Mouse (Mus musculus) lung, embryonic 16.5 days (tissue): ENCODE measurements around the gene Irf2bp1. TPM values are rescaled to one million over a fixed set of nuclear protein-coding genes. Genes with fewer than 3 reads are reported as not detected.

Experiments used
- ATAC-seq: fragments of 200-750 bp; cut with Nextera tagmentation; 2 replicates; pipeline ENCODE4 v1.8.0; 2017; ENCODE audit warnings: low read depth, mild to moderate bottlenecking, moderate library complexity
- H3K27ac ChIP-seq: fragments of 300-500 bp; sonication (generic); 2 replicates; pipeline ENCODE4 v1.5.1; 2014; ENCODE audit warnings: mild to moderate bottlenecking, control low read depth, low read length
- H3K27me3 ChIP-seq: fragments of 300-500 bp; sonication (generic); 2 replicates; pipeline ENCODE4 v1.6.1; 2014; ENCODE audit warnings: low read depth, low read length, mixed read lengths; ENCODE audit not compliant: control insufficient read depth, insufficient read depth
- H3K36me3 ChIP-seq: fragments of 300-500 bp; sonication (generic); 2 replicates; pipeline ENCODE4 v1.6.1; 2014; ENCODE audit warnings: low read length; ENCODE audit not compliant: control insufficient read depth, insufficient read depth
- H3K4me1 ChIP-seq: fragments of 300-500 bp; sonication (generic); replicated peaks from 2 replicates; pipeline ENCODE4 v1.6.1; 2014; ENCODE audit warnings: low read length, mixed read lengths; ENCODE audit not compliant: control insufficient read depth, insufficient read depth
- H3K4me2 ChIP-seq: fragments of 300-500 bp; sonication (generic); 2 replicates; pipeline ENCODE4 v1.6.1; 2014; ENCODE audit warnings: low read depth, low read length, control low read depth
- H3K4me3 ChIP-seq: fragments of 300-500 bp; sonication (generic); 2 replicates; pipeline ENCODE4 v1.5.1; 2014; ENCODE audit warnings: mild to moderate bottlenecking, low read length, control low read depth
- H3K9ac ChIP-seq: fragments of 300-500 bp; sonication (generic); 2 replicates; pipeline ENCODE4 v1.6.1; 2014; ENCODE audit warnings: low read length, control low read depth
- H3K9me3 ChIP-seq: fragments of 300-500 bp; sonication (generic); 2 replicates; pipeline ENCODE4 v1.6.1; 2016; ENCODE audit warnings: low read length; ENCODE audit not compliant: control insufficient read depth
- WGBS: fragments of 180-500 bp; shearing (Covaris S2); extraction: QIAGEN DNeasy Blood & Tissue Kit; methylation state at CpG from one replicate; pipeline ENCODE4 v1.1.7; 2014; 5-methylcytosine and 5-hydroxymethylcytosine counted together
- polyA plus RNA-seq: library from polyadenylated mRNA; unstranded; fragments of >200 nt; fragmentation: Nextera tagmentation; extraction: Ambion mirVana; gene quantifications from 2 replicates; pipeline ENCODE4 v1.2.1, GENCODE M21; 2015

Irf2bp1 gene
- polyA plus RNA-seq, 1 experiment from 2014 or later, result 16.0 TPM

DNA sequence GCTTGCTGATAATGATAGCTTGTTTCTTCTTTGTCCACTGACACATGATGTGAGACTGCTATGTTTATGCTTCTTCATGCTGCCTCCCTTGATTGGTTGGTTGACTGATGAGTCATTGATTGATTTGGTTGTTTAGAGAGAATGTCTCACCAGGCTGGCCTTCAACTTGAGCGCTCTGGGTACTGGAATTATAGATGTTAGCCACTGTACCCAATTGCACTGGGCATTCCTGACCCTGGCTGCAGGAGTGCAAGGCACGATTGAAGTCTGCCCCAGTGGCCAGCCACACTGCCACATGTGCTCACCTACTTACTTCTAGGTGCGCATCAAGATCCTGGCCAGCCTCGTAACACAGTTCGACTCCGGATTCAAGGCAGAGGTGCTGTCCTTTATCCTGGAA, 40.8 kb downstream of the Irf2bp1 start:
- H3K27ac ChIP-seq, result no peak overlapping the region
- H3K4me3 ChIP-seq, result no peak overlapping the region
- no peaks in the 10 kb centered on the region for H3K9me3 ChIP-seq
- no peaks in the 10 kb centered on the region for H3K27me3 ChIP-seq
- no peaks in the 10 kb centered on the region for H3K4me1 ChIP-seq
- H3K36me3 ChIP-seq, result peaks cover 72% of the 10 kb centered on the region
- no peak overlapping the region for H3K4me2 ChIP-seq
- H3K9ac ChIP-seq, result no peak overlapping the region
- no peak for ATAC-seq
- WGBS, result 92% methylated on average over 6 of the region's 6 CpGs

- H3K36me3 ChIP-seq, result peaks cover 64% of the 10 kb centered on the region
- WGBS, result 86% methylated on average over 11 of the region's 11 CpGs
- no peaks in the 10 kb centered on the region for H3K4me1 ChIP-seq
- ATAC-seq, result no peak
- H3K27ac ChIP-seq, result no peak overlapping the region
- no peak overlapping the region for H3K4me2 ChIP-seq
- no peak overlapping the region for H3K4me3 ChIP-seq
- H3K27me3 ChIP-seq, result no peaks in the 10 kb centered on the region
- H3K9me3 ChIP-seq, result no peaks in the 10 kb centered on the region
- no peak overlapping the region for H3K9ac ChIP-seq
These were observed 42.6 kb downstream of the Irf2bp1 start for GRCm38 (mm10) chr7:19046286-19047069.

DNA sequence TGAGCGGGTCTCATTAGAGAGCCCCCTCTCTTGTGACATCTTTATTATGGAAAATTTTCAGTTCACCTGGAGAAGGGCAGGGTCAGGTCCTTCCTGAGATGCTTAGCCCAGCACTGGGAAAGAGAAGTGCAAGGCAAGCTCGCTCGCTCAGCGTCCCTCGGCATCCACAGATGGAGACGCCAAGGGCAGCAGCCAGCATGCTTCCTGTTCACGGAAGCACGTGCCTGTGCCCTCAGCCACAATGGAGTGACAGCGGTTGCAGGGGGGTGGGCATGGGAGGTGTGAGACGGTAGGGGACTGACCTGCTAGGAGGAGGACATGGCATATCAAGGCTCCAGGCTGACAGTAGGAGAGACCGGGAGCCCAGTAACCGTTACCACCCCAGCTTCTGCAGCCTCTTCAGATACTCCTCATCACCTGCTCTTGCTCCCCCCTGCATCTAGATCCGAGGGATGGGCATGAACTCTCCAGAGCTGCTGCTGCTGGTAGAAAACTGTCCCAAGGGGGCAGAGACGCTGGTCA, 44.2 kb downstream of the Irf2bp1 start:
- 86% methylated on average over 14 of the region's 14 CpGs for WGBS
- no peaks in the 10 kb centered on the region for H3K9me3 ChIP-seq
- peaks cover 54% of the 10 kb centered on the region for H3K36me3 ChIP-seq
- no peak overlapping the region for H3K4me3 ChIP-seq
- no peak overlapping the region for H3K9ac ChIP-seq
- H3K27me3 ChIP-seq, result no peaks in the 10 kb centered on the region
- no peak overlapping the region for H3K4me2 ChIP-seq
- no peak for ATAC-seq
- H3K27ac ChIP-seq, result no peak overlapping the region
- H3K4me1 ChIP-seq, result no peaks in the 10 kb centered on the region

DNA sequence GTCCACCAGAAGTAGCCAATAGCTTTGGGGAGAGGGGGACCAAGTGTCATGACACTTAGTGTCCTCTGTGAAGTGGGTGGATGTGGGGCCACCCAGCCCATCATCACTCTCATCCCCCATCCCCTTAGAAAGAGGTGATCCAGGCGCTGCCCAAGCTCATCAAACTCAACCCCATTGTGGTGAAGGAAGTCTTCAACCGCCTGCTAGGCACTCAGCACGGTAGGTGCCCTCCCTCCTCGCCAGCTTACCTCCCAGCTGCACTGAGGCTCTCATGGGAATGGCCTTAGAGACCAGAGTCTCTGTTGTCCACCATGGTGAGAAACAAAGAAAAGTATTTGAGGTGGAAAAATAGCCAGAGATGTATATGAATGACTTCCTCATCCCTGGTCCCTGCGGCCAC, 45.4 kb downstream of the Irf2bp1 start:
- H3K9me3 ChIP-seq, result no peaks in the 10 kb centered on the region
- no peaks in the 10 kb centered on the region for H3K4me1 ChIP-seq
- WGBS, result 86% methylated on average over 5 of the region's 5 CpGs
- ATAC-seq, result no peak
- no peak overlapping the region for H3K4me3 ChIP-seq
- H3K36me3 ChIP-seq, result peaks cover 50% of the 10 kb centered on the region
- no peak overlapping the region for H3K27ac ChIP-seq
- no peak overlapping the region for H3K9ac ChIP-seq
- H3K27me3 ChIP-seq, result no peaks in the 10 kb centered on the region
- H3K4me2 ChIP-seq, result no peak overlapping the region

DNA sequence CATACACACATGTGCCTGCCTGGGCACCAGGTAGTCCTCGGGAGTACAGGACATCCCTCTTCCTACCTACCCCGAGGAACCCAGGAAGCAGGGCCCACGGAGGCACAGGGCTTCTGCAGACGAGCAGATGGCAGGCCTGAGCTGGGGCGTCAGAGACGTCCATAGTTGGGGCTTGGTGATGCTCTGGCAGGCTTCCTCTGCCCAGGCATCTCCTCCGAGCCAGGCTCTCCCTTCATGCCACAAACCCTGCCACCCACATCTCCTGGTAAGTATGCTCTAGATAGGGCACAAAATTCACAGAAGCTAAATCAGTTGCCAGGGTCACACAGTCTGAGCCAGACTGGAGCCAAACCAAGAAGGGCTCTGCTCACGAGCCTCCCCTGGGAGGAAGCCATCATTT, 46.3 kb downstream of the Irf2bp1 start:
- Histone ChIP-seq H3K27ac (no peak overlapping the region), H3K4me1 (no peaks in the 10 kb centered on the region), H3K9me3 (no peaks in the 10 kb centered on the region), H3K4me3 (no peak overlapping the region), H3K9ac (no peak overlapping the region), H3K4me2 (no peak overlapping the region), H3K36me3 (peaks cover 45% of the 10 kb centered on the region), H3K27me3 (no peaks in the 10 kb centered on the region)
- WGBS, result 84% methylated on average over 8 of the region's 8 CpGs
- ATAC-seq, result no peak

DNA sequence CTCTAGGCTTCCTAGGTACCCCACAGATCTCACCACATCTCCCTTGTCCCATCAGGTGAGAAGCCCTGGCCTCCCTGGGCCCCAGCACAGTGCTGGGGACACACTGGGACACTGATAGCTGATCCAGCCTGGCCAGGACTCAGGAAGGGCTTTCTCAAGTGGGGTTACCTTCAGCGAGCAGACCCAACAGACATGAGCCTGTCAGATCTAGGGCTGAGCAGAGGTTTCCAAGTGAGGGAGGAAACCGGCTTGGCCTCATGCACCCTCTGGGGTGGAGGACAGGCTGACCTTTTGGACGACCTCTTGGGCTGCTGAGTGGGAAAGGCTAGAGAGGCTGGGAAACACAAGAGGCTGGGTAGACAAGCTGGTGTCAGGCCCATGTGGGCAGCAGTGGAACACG, 47.3 kb downstream of the Irf2bp1 start:
- 59% methylated on average over 4 of the region's 4 CpGs for WGBS
- peaks cover 36% of the 10 kb centered on the region for H3K36me3 ChIP-seq
- H3K9me3 ChIP-seq, result no peaks in the 10 kb centered on the region
- no peak overlapping the region for H3K4me3 ChIP-seq
- ATAC-seq, result no peak
- no peak overlapping the region for H3K9ac ChIP-seq
- no peak overlapping the region for H3K27ac ChIP-seq
- H3K4me1 ChIP-seq, result no peaks in the 10 kb centered on the region
- no peaks in the 10 kb centered on the region for H3K27me3 ChIP-seq
- H3K4me2 ChIP-seq, result no peak overlapping the region

- Histone ChIP-seq H3K27ac (no peak overlapping the region), H3K9ac (no peak overlapping the region), H3K4me2 (no peak overlapping the region), H3K36me3 (peaks cover 31% of the 10 kb centered on the region), H3K4me3 (no peak overlapping the region), H3K27me3 (no peaks in the 10 kb centered on the region), H3K9me3 (no peaks in the 10 kb centered on the region), H3K4me1 (no peaks in the 10 kb centered on the region)
- 82% methylated on average over 15 of the region's 15 CpGs for WGBS
- no peak for ATAC-seq
These were observed 48.7 kb downstream of the Irf2bp1 start for GRCm38 (mm10) chr7:19052345-19053135.

DNA sequence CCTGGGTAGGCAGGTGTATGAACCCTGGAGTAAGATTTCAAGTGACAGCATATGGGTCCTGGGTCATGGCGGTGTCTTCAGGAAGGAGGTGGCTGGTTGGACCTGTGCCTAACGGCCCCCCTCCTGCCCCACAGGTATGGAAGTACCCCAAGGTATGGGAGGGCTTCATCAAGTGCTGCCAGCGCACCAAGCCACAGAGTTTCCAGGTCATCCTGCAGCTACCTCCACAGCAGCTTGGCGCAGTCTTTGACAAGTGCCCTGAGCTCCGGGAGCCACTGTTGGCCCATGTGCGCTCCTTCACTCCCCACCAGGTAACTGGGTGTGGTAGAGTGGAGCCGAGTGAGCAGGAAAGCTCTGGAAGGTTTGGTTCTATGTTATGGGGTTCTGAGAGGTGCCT, 49.3 kb downstream of the Irf2bp1 start:
- no peaks in the 10 kb centered on the region for H3K27me3 ChIP-seq
- H3K9me3 ChIP-seq, result no peaks in the 10 kb centered on the region
- H3K27ac ChIP-seq, result no peak overlapping the region
- H3K4me2 ChIP-seq, result no peak overlapping the region
- no peak for ATAC-seq
- no peak overlapping the region for H3K4me3 ChIP-seq
- WGBS, result 80% methylated on average over 7 of the region's 7 CpGs
- H3K4me1 ChIP-seq, result no peaks in the 10 kb centered on the region
- H3K9ac ChIP-seq, result no peak overlapping the region
- H3K36me3 ChIP-seq, result peaks cover 27% of the 10 kb centered on the region

GRCm38 (mm10) chr7:19054047-19054776, 50.4 kb downstream of the Irf2bp1 start, which contains the start of gene Rsph6a:
Rsph6a (plus strand) TSS chr7:19054690.
- peak; percentile 40 for ATAC-seq
- Histone ChIP-seq H3K27ac (no peak within 1 kb of the TSS), H3K27me3 (no peaks in the 10 kb centered on the region), H3K4me3 (no peak within 1 kb of the TSS), H3K9me3 (no peaks in the 10 kb centered on the region), H3K9ac (no peak within 1 kb of the TSS), H3K36me3 (peaks cover 20% of the 10 kb centered on the region), H3K4me2 (no peak within 1 kb of the TSS), H3K4me1 (no peaks in the 10 kb centered on the region)
- WGBS, result 34% methylated on average over 33 of the region's 33 CpGs
